Mouse (Mus musculus) intestine, embryonic 14.5 days (tissue): ENCODE data around the gene Tspan32. TPM values are rescaled to one million over a fixed set of nuclear protein-coding genes. Genes with fewer than 3 reads are reported as not detected.
A peak's percentile ranks its signal among the peaks of the same experiment; 100 is the strongest.

Experiments
- ATAC-seq: fragments of 200-750 bp; cut with Nextera tagmentation; replicated peaks from 2 replicates; pipeline ENCODE4 v1.8.0; 2017; ENCODE audit warnings: low read depth, moderate number of reproducible peaks, moderate TSS enrichment, moderate library complexity; ENCODE audit not compliant: low FRiP score, low TSS enrichment
- DNase-seq: peaks from one replicate; pipeline ENCODE4 v3.0.0-alpha.2; 2018; ENCODE audit warnings: low spot score
- H3K27ac ChIP-seq: fragments of 300-500 bp; sonication (generic); 2 replicates; pipeline ENCODE4 v1.5.1; 2014; ENCODE audit warnings: low read depth, mild to moderate bottlenecking, control low read depth
- H3K27me3 ChIP-seq: fragments of 300-500 bp; sonication (generic); replicated peaks from 2 replicates; pipeline ENCODE4 v1.6.1; 2014; ENCODE audit warnings: low read length, control low read depth; ENCODE audit not compliant: control insufficient read depth, insufficient read depth
- H3K36me3 ChIP-seq: fragments of 300-500 bp; sonication (generic); 2 replicates; pipeline ENCODE4 v1.6.1; 2014; ENCODE audit warnings: low read length, control low read depth; ENCODE audit not compliant: control insufficient read depth, insufficient read depth
- H3K4me1 ChIP-seq: fragments of 300-500 bp; sonication (generic); replicated peaks from 2 replicates; pipeline ENCODE4 v1.6.1; 2014; ENCODE audit warnings: low read length, control low read depth, mixed read lengths; ENCODE audit not compliant: control insufficient read depth, insufficient read depth
- H3K4me2 ChIP-seq: fragments of 300-500 bp; sonication (generic); 2 replicates; pipeline ENCODE4 v1.6.1; 2014; ENCODE audit warnings: low read length
- H3K4me3 ChIP-seq: fragments of 300-500 bp; sonication (generic); 2 replicates; pipeline ENCODE4 v1.5.1; 2014; ENCODE audit warnings: low read depth, low read length, control low read depth, mixed read lengths
- H3K9ac ChIP-seq: fragments of 300-500 bp; sonication (generic); 2 replicates; pipeline ENCODE4 v1.6.1; 2014; ENCODE audit warnings: mild to moderate bottlenecking, low read length
- H3K9me3 ChIP-seq: fragments of 300-500 bp; sonication (generic); 2 replicates; pipeline ENCODE4 v1.6.1; 2016; ENCODE audit warnings: low read length, control low read depth; ENCODE audit not compliant: control insufficient read depth
- WGBS: fragments of 180-500 bp; shearing (Covaris S2); extraction: QIAGEN DNeasy Blood & Tissue Kit; methylation state at CpG from one replicate; pipeline ENCODE4 v1.1.7; 2014; 5-methylcytosine and 5-hydroxymethylcytosine counted together
- polyA plus RNA-seq: library from polyadenylated mRNA; unstranded; fragments of >200 nt; fragmentation: Nextera tagmentation; extraction: Ambion mirVana; gene quantifications from 2 replicates; pipeline ENCODE4 v1.2.1, GENCODE M21; 2014

The Tspan32 gene
- polyA plus RNA-seq, 1 experiment from 2014 or later, result 1.5 TPM

GRCm38 (mm10) chr7:143053008-143053899 lies 48.4 kb downstream of the Tspan32 start:
- H3K4me3 ChIP-seq, result peak overlapping the region; percentile 98
- H3K27me3 ChIP-seq, result no peaks in the 10 kb centered on the region
- H3K27ac ChIP-seq, result peak overlapping the region; percentile 87
- 0 out of 2 replicates have a peak, but pooled peaks cover 3% of the 10 kb centered on the region for H3K36me3 ChIP-seq
- ATAC-seq (peak; percentile 75), DNase-seq (peak; percentile 85)
- H3K4me1 ChIP-seq, result peaks cover 44% of the 10 kb centered on the region
- peak overlapping the region; percentile 85 for H3K4me2 ChIP-seq
- H3K9ac ChIP-seq, result peak overlapping the region; percentile 92
- H3K9me3 ChIP-seq, result no peaks in the 10 kb centered on the region
- under 1% methylated on average over 46 of the region's 46 CpGs for WGBS

- peak overlapping the region; percentile 98 for H3K4me3 ChIP-seq
- WGBS, result 34% methylated on average over 11 of the region's 11 CpGs
- peak overlapping the region; percentile 85 for H3K4me2 ChIP-seq
- ATAC-seq, result no peak
- H3K36me3 ChIP-seq, result 0 out of 2 replicates have a peak, but pooled peaks cover 6% of the 10 kb centered on the region
- DNase-seq, result no peak
- peaks cover 53% of the 10 kb centered on the region for H3K4me1 ChIP-seq
- peak overlapping the region; percentile 22; the same call in 1 of the 2 replicates for H3K27ac ChIP-seq
- H3K9me3 ChIP-seq, result no peaks in the 10 kb centered on the region
- H3K27me3 ChIP-seq, result no peaks in the 10 kb centered on the region
- peak overlapping the region; percentile 92 for H3K9ac ChIP-seq
Measured at GRCm38 (mm10) chr7:143053961-143054611, 49.2 kb downstream of the Tspan32 start.

- H3K4me1 ChIP-seq, result peaks cover 53% of the 10 kb centered on the region
- H3K4me3 ChIP-seq, result peak overlapping the region; percentile 98
- 50% methylated on average over 3 of the region's 3 CpGs for WGBS
- peaks cover 9% of the 10 kb centered on the region; the same call in 1 of the 2 replicates for H3K36me3 ChIP-seq
- DNase-seq (no peak), ATAC-seq (no peak)
- peak overlapping the region; percentile 92 for H3K9ac ChIP-seq
- no peak overlapping the region for H3K27ac ChIP-seq
- H3K4me2 ChIP-seq, result peak overlapping the region; percentile 85
- H3K9me3 ChIP-seq, result no peaks in the 10 kb centered on the region
- no peaks in the 10 kb centered on the region for H3K27me3 ChIP-seq
Measured at GRCm38 (mm10) chr7:143054612-143054965, 49.7 kb downstream of the Tspan32 start.

- peak overlapping the region; percentile 98 for H3K4me3 ChIP-seq
Measured at GRCm38 (mm10) chr7:143055001-143055400, 50.2 kb downstream of the Tspan32 start.

GRCm38 (mm10) chr7:143055499-143056186 lies 50.8 kb downstream of the Tspan32 start:
- Histone ChIP-seq H3K4me2 (peak overlapping the region; percentile 85), H3K4me1 (peaks cover 53% of the 10 kb centered on the region), H3K27ac (no peak overlapping the region), H3K4me3 (no peak overlapping the region), H3K9me3 (no peaks in the 10 kb centered on the region), H3K9ac (no peak overlapping the region), H3K27me3 (no peaks in the 10 kb centered on the region), H3K36me3 (peaks cover 17% of the 10 kb centered on the region; the same call in 1 of the 2 replicates)
- no peak for DNase-seq
- no peak for ATAC-seq
- 70% methylated on average over 11 of the region's 11 CpGs for WGBS

More at GRCm38 (mm10) chr7:143055001-143055400, 50.2 kb downstream of the Tspan32 start:
- 82% methylated on average over 3 of the region's 3 CpGs for WGBS
- peak overlapping the region; percentile 85 for H3K4me2 ChIP-seq
- DNase-seq (no peak), ATAC-seq (no peak)
- H3K9ac ChIP-seq, result peak overlapping the region; percentile 92; the same call in 1 of the 2 replicates
- no peaks in the 10 kb centered on the region for H3K9me3 ChIP-seq
- H3K27me3 ChIP-seq, result no peaks in the 10 kb centered on the region
- no peak overlapping the region for H3K27ac ChIP-seq
- peaks cover 53% of the 10 kb centered on the region for H3K4me1 ChIP-seq
- H3K36me3 ChIP-seq, result peaks cover 13% of the 10 kb centered on the region; the same call in 1 of the 2 replicates

GRCm38 (mm10) chr7:143057023-143057422 lies 52.2 kb downstream of the Tspan32 start:
- Histone ChIP-seq H3K4me2 (0 out of 2 replicates have a peak overlapping the region, but pooled peaks have one; percentile 22), H3K36me3 (peaks cover 26% of the 10 kb centered on the region), H3K9ac (no peak overlapping the region), H3K27me3 (no peaks in the 10 kb centered on the region), H3K4me3 (no peak overlapping the region), H3K9me3 (no peaks in the 10 kb centered on the region), H3K4me1 (peaks cover 53% of the 10 kb centered on the region), H3K27ac (no peak overlapping the region; the same call in 1 of the 2 replicates)
- whole genome bisulfite sequencing, result 81% methylated on average over 5 of the region's 5 CpGs
- no peak for DNase-seq
- no peak for ATAC-seq

- ATAC-seq (no peak), DNase-seq (no peak)
- H3K9ac ChIP-seq, result no peak overlapping the region
- peaks cover 53% of the 10 kb centered on the region for H3K4me1 ChIP-seq
- 55% methylated on average over 9 of the region's 9 CpGs for WGBS
- H3K27ac ChIP-seq, result peak overlapping the region; percentile 51; the same call in 1 of the 2 replicates
- H3K4me3 ChIP-seq, result no peak overlapping the region
- no peaks in the 10 kb centered on the region for H3K9me3 ChIP-seq
- H3K27me3 ChIP-seq, result no peaks in the 10 kb centered on the region
- peaks cover 33% of the 10 kb centered on the region for H3K36me3 ChIP-seq
- peak overlapping the region; percentile 22 for H3K4me2 ChIP-seq
Measured at GRCm38 (mm10) chr7:143057667-143058220, 52.9 kb downstream of the Tspan32 start.

- H3K4me3 ChIP-seq, result no peak overlapping the region
- 65% methylated on average over 5 of the region's 5 CpGs for WGBS
- peaks cover 36% of the 10 kb centered on the region for H3K36me3 ChIP-seq
- H3K4me2 ChIP-seq, result peak overlapping the region; percentile 22
- DNase-seq (no peak), ATAC-seq (no peak)
- peak overlapping the region; percentile 51 for H3K27ac ChIP-seq
- no peak overlapping the region for H3K9ac ChIP-seq
- H3K4me1 ChIP-seq, result peaks cover 53% of the 10 kb centered on the region
- no peaks in the 10 kb centered on the region for H3K27me3 ChIP-seq
- no peaks in the 10 kb centered on the region for H3K9me3 ChIP-seq
Measured at GRCm38 (mm10) chr7:143058221-143058697, 53.4 kb downstream of the Tspan32 start.
